Mouse (Mus musculus): Measurements from ENCODE around the gene Tmem42. TPM values are rescaled to one million over a fixed set of nuclear protein-coding genes. Genes with fewer than 3 reads are reported as not detected.

Gene Tmem42
- 32.5 TPM for polyA plus RNA-seq (2017; shearing (Covaris generic))

GRCm38 (mm10) chr9:123020995-123021631 lies at the start of gene Tmem42:
Gene Tmem42 (plus strand): TSS chr9:123021326.

GRCm38 (mm10) chr9:123034426-123034825 lies 13.3 kb downstream of the Tmem42 start, which contains the start of gene Tgm4:
Gene Tgm4 (plus strand): TSS chr9:123034726.

Other genes with a start within 250 kb of the Tmem42 start
- gene Tcaim, start 215.8 kb upstream of the Tmem42 start, polyA plus RNA-seq (2017; shearing (Covaris generic)), result 17.1 TPM
- gene Gm35549, start 177.3 kb upstream of the Tmem42 start, polyA plus RNA-seq (2017; shearing (Covaris generic)), result 2.1 TPM
- 64.9 TPM for gene Zfp445, start 155.3 kb upstream of the Tmem42 start, polyA plus RNA-seq (2017; shearing (Covaris generic))
- gene Zkscan7, start 135.6 kb upstream of the Tmem42 start, polyA plus RNA-seq (2017; shearing (Covaris generic)), result 6.6 TPM
- gene Zfp105, start 98.3 kb upstream of the Tmem42 start, polyA plus RNA-seq (2017; shearing (Covaris generic)), result 0.12 TPM
- 31.6 TPM for gene 1110059G10Rik, start 70.3 kb upstream of the Tmem42 start, polyA plus RNA-seq (2017; shearing (Covaris generic))
- gene Kif15, start 70.3 kb upstream of the Tmem42 start, polyA plus RNA-seq (2017; shearing (Covaris generic)), result 3.4 TPM
- gene Tgm4, start 13.4 kb downstream of the Tmem42 start, polyA plus RNA-seq (2017; shearing (Covaris generic)), result 1.2 TPM
- 70.2 TPM for gene Zdhhc3, start 91.9 kb downstream of the Tmem42 start, polyA plus RNA-seq (2017; shearing (Covaris generic))
- gene Exosc7, start 91.9 kb downstream of the Tmem42 start, polyA plus RNA-seq (2017; shearing (Covaris generic)), result 96.9 TPM
- 0.42 TPM for gene Clec3b, start 129.6 kb downstream of the Tmem42 start, polyA plus RNA-seq (2017; shearing (Covaris generic))
- gene Cdcp1, start 194.7 kb downstream of the Tmem42 start, polyA plus RNA-seq (2017; shearing (Covaris generic)), result 3.7 TPM
- 38.7 TPM for gene Tmem158, start 239.4 kb downstream of the Tmem42 start, polyA plus RNA-seq (2017; shearing (Covaris generic))

All from CD4-positive, CD25-positive, alpha-beta regulatory T cell (primary cell).